Comparison of ENCODE assay signal across 16 mouse cellular contexts in genomic region chr1:80703279-80703678, GRCm38 (mm10).
"Had no signal": no experiment of that assay in that cellular context is flagged by ENCODE, and none has a peak within 500 bp of the region (broad histone marks: within the 10 kb centered on the region; RNA-seq: fewer than 3 reads in every experiment).

No protein-coding gene starts in this region.

- H3K4me1 ChIP-seq: limb, embryonic 13.5 days; stomach, embryonic 15.5 days had no signal

- H3K27ac ChIP-seq: limb, embryonic 13.5 days; liver, embryonic 14.5 days; midbrain, embryonic 10.5 days; stomach, embryonic 15.5 days had no signal

- H3K9me3 ChIP-seq: limb, embryonic 13.5 days; midbrain, embryonic 10.5 days; stomach, embryonic 15.5 days had no signal

- H3K36me3 ChIP-seq: limb, embryonic 13.5 days; midbrain, embryonic 10.5 days; stomach, embryonic 15.5 days had no signal

- H3K9ac ChIP-seq: limb, embryonic 13.5 days; liver, embryonic 14.5 days; stomach, embryonic 15.5 days had no signal

- DNase-seq: kidney, adult 8-10 months; kidney, postnatal 25 days; left cerebral cortex, postnatal 4 days; lung, adult 2 months; lung, postnatal 36 days; midbrain, embryonic 14.5 days; right cerebral cortex, adult 18-20 months; right cerebral cortex, postnatal 25 days; thymus, adult 2 months; thymus, postnatal 25 days had no signal

- H3K4me3 ChIP-seq: limb, embryonic 13.5 days; midbrain, embryonic 10.5 days; stomach, embryonic 15.5 days had no signal

- H3K27me3 ChIP-seq: limb, embryonic 13.5 days; stomach, embryonic 15.5 days had no signal

- ATAC-seq: intestine, postnatal 0 days; lung, postnatal 0 days had no signal

- H3K4me2 ChIP-seq: limb, embryonic 13.5 days; stomach, embryonic 15.5 days had no signal
